Mouse (Mus musculus) heart, postnatal 25 days (tissue): ENCODE measurements around the gene Olfm2. TPM values are rescaled to one million over a fixed set of nuclear protein-coding genes. Genes with fewer than 3 reads are reported as not detected.

ENCODE experiments used
- DNase-seq: peaks from one replicate; pipeline ENCODE4 v3.0.0; 2022; ENCODE audit warnings: low spot score
- intact Hi-C: fragments of 180-260 bp; cut with DNase I; formaldehyde crosslinking; loops from one replicate; pipeline ENCODE4 v1.15.1; 2025
- total RNA-seq, 2 experiments: library from RNA; stranded (reverse); gene quantifications; 2 replicates each; pipeline ENCODE4 v1.2.3; 2021

Gene Olfm2
- under 1 TPM in 1 of 2 experiments, not detected in 1; 0.18 TPM for total RNA-seq

GRCm38 (mm10) chr9:20746017-20746660 is at the start of gene Olfm2:
Gene Olfm2, minus strand, starts transcription at chr9:20746349.
- intact Hi-C loops: loop anchor here (10.0 kb wide), 1 partner anchor 281 kb away; the partner anchor contains the start of gene Zfp26

GRCm38 (mm10) chr9:20794108-20794806 is 48.1 kb upstream of the Olfm2 start:
- peak; percentile 67 for DNase-seq
- intact Hi-C loops: no loop called here

More at GRCm38 (mm10) chr9:20746017-20746660, at the start of gene Olfm2:
- DNase-seq: no peak

- intact Hi-C loops: no loop called here
- no peak for DNase-seq
Measured at GRCm38 (mm10) chr9:20790345-20790744, 44.2 kb upstream of the Olfm2 start.

GRCm38 (mm10) chr9:20789651-20790050 is 43.5 kb upstream of the Olfm2 start:
- DNase-seq: no peak
- intact Hi-C loops: no loop called here

- intact Hi-C loops: no loop called here
- DNase-seq: no peak
Measured at GRCm38 (mm10) chr9:20787992-20788391, 41.8 kb upstream of the Olfm2 start.

DNA sequence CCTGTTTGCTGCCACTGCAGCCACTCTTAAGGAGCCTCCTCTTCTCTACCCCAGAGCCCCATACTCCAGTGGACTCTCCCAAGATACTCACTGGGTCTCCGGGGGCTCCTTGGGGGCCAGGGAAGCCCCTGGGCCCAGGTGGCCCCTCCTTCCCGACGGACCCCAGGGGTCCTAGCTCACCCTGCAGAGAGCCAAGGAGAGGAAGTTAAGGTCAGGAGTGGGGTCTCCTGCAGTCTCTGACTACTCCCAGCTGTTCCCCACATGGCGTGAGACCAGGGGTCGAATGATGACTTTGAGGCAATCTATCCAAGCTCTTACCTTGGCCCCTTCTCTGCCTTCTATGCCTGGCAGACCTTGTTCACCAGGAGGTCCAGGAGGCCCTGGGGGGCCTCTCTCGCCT is 38.9 kb upstream of the Olfm2 start:
- no peak for DNase-seq
- intact Hi-C loops: no loop called here

- no peak for DNase-seq
- intact Hi-C loops: no loop called here
Measured at GRCm38 (mm10) chr9:20781286-20781685, 35.1 kb upstream of the Olfm2 start.

DNA sequence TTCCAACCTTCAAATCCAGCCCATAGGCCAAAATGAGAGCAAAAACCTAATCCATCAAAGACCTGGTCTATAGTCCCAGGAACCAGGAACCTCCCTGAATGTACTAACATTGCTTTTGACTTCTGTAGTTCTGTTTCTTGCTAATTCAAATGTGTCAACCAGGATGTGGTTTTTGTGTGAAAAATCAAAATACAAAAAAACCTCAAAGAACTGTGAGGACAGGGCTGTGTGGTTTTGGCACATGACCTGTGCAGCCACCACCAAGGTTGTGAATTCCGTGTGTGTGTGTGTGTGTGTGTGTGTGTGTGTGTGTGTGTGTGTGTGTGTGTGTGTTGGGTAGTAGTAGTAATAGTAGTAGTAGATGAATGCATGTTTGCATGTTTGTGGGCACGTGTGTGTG is 19.1 kb upstream of the Olfm2 start:
- intact Hi-C loops: no loop called here
- DNase-seq: no peak

- intact Hi-C loops: no loop called here
- DNase-seq: peak; percentile 29
Measured at GRCm38 (mm10) chr9:20763099-20763498, 16.9 kb upstream of the Olfm2 start.

DNA sequence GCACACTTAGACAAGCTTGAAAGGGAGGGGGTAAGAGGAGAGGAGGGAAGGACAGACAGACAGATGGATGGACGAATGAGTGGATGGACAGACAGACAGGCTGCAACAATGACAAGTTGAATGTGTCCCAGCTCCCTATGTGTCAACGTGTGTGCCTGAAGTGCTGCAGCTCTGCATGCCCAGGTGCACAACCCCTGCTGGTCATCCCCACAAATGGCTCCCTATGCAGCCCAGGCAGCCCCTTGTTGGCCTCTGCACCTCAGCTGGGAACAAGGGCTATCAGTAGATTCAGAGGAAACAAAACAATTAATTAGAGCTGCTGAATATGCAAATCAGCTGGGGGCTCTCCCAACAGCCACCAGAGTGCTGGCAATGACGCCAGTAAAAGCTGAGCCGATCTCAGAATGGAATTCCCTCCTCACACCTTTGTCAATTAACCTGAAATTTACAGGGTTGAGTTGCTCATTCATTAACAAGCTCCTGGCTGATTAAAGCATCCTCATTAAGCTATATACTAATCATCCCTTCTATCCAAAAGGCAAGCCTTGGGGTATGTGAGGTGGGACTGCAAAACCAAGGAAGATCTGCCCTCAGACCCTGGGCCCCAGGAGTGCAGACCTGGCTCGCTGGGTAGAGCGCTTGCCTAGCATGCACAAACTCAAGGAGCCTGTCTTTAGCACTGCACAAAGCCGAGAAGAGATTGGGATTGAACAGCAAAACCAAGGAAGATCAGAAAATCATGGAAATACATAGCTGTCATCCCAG is 16.2 kb upstream of the Olfm2 start:
- DNase-seq: no peak
- intact Hi-C loops: no loop called here

GRCm38 (mm10) chr9:20761388-20761787 is 15.2 kb upstream of the Olfm2 start:
- intact Hi-C loops: no loop called here

GRCm38 (mm10) chr9:20760813-20761212 is 14.7 kb upstream of the Olfm2 start:
- intact Hi-C loops: no loop called here
- peak; percentile 89 for DNase-seq

More at GRCm38 (mm10) chr9:20761388-20761787, 15.2 kb upstream of the Olfm2 start:
- DNase-seq: no peak

- intact Hi-C loops: no loop called here
- DNase-seq: no peak
Measured at GRCm38 (mm10) chr9:20758896-20759295, 12.7 kb upstream of the Olfm2 start.

DNA sequence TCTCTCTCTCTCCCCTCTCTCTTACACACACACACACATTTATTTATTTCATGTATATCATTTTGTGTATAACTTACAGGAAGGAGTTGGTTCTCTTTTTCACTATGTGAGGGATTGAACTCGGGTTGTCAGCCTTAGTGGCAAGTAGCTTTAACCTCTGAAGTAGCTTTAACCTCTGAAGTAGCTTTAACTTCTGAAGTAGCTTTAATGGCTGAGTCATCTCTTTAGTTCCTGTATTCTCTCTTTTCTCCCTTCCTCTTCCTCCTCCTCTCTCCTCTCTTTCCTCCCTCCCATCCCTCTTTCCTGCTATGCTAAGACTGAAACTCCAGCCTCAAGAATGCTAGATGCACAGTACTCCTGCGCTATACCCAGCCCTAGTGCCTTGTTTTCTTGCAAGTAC is 12.1 kb upstream of the Olfm2 start:
- DNase-seq: no peak
- intact Hi-C loops: no loop called here

DNA sequence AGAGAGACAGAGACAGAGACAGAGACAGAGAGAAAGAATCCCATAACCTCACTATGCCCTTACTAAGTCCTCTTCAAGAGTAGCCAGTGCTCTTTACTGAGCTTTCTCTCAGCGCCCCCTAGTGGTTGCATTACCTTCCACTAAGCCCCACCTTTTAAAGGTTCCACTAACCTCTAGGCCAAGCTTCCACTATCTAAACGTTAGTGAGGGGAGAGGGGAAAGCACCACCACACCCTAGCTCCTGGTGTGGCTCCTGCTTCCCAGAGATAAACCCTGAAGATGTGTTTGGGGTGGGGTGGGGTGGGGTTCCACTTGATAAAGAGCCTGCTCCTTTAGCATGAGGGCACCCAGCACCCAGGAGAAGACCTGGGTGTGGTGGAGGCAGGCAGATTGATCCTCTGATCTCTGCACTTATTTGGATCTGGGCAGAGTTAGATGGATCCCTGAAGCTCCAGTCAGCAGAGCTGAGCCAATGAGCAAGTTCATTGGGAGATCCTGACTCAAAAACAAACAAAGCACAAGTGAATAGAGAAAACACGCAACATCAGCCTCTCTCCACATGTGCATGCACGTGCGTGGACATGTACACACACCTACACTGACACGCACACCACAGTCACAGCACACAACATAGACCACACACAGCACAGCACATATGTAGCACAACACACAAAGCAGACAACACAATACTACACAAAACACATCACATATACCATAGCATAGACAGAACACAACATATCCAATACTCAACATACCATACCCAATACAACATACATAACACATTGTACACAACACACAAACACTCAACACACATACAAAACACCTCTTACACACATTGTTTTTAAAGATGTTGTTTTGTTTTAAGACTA is 11.2 kb upstream of the Olfm2 start:
- intact Hi-C loops: no loop called here

DNA sequence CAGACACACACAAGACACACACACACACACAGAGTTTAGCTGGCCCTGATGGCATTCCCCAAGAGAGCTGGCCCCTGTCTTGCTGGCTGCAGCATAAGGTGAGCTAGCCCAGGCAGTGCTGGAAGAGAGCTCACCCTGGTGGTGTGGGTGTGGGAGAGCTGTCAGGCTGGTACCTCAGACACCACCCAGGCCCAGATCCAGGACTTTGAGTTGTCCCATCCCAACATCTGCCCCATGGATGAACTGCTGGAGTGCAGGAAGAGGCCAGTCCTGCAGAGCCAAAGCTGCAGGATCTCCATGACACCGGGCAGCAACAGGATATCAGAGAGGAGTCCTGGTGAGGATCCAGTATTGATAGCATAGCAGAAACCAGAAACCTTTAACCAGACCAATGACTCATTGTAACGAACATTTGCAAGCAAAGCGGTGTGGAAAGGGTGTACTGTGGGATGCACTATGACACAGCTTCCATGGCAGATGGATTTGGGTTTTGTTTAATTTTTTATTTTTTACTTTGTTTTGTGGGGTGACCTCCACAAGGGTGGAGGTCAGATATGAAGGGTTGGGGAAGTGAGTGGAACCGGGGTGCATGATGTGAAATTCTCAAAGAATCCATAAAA is 10.0 kb upstream of the Olfm2 start:
- intact Hi-C loops: no loop called here
- DNase-seq: no peak

More for the DNA sequence above, 11.2 kb upstream of the Olfm2 start:
- no peak for DNase-seq

- intact Hi-C loops: no loop called here
- no peak for DNase-seq
Measured at GRCm38 (mm10) chr9:20754335-20754734, 8.2 kb upstream of the Olfm2 start.

DNA sequence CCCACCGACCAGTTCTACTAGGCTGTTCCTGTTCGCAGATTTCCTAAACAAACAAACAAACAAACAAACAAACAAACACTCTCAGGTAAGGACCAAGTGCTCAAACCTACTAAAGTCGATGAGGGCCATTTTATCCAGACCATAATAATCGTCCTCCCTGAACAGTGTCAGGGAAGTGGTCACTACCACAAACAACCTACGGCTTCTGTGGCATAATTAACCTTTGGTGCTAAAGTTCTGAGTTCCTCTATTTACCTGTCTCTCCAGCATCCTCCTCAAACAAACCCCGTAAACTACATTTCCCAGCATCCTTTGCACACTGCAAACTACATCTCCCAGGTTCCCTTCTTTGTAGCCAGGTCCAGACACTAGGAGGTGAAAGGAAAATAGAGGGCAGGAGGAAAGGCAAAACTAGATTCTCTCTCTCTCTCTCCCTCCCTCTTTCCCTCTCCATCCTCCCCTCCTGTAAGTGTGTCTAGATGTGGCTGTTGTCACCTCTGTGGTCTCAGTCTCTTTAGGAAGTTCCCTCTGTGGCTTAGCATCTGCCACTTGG is 5.4 kb upstream of the Olfm2 start:
- intact Hi-C loops: no loop called here
- no peak for DNase-seq

GRCm38 (mm10) chr9:20749213-20749612 is 3.1 kb upstream of the Olfm2 start:
- no peak for DNase-seq
- intact Hi-C loops: loop anchor here (10.0 kb wide), 1 partner anchor 284 kb away; the partner anchor contains the start of gene Zfp26
